ENCODE assay signal across 13 mouse cellular contexts in genomic region chr2:62129975-62130374, GRCm38 (mm10).
"Had no signal": no experiment of that assay in that cellular context is flagged by ENCODE, and none has a peak within 500 bp of the region (broad histone marks: within the 10 kb centered on the region; RNA-seq: fewer than 3 reads in every experiment).

No protein-coding gene starts in this region.

- DNase-seq: gastrocnemius, adult 2 months; gastrocnemius, postnatal 10 days; gastrocnemius, postnatal 25 days; heart, adult 2 months; heart, postnatal 14 days; heart, postnatal 36 days; kidney, adult 18-20 months; kidney, adult 8-10 months; kidney, postnatal 10 days; kidney, postnatal 25 days; kidney, postnatal 4 days; liver; liver, embryonic 13.5 days had no signal
